Comparison of ENCODE assay signal across 13 mouse cellular contexts in genomic region chr14:47544286-47544685, GRCm38 (mm10).
"Had no signal": no experiment of that assay in that cellular context is flagged by ENCODE, and none has a peak within 500 bp of the region (broad histone marks: within the 10 kb centered on the region; RNA-seq: fewer than 3 reads in every experiment).

No protein-coding gene starts in this region.

- H3K9ac ChIP-seq: limb, embryonic 13.5 days; midbrain, embryonic 15.5 days; neural tube, embryonic 13.5 days had no signal

- DNase-seq: kidney, adult 18-20 months; kidney, postnatal 10 days; kidney, postnatal 4 days; left cerebral cortex, postnatal 4 days; lung, adult 18-20 months; right cerebral cortex, adult 18-20 months; right cerebral cortex, postnatal 25 days; thymus, postnatal 4 days had no signal

- H3K27me3 ChIP-seq: limb, embryonic 13.5 days; midbrain, embryonic 15.5 days; neural tube, embryonic 13.5 days had no signal

- H3K4me2 ChIP-seq: limb, embryonic 13.5 days; midbrain, embryonic 11.5 days; midbrain, embryonic 15.5 days; neural tube, embryonic 13.5 days had no signal

- ATAC-seq: midbrain, embryonic 15.5 days had no signal

- H3K4me3 ChIP-seq: layer of hippocampus, adult 2 months; limb, embryonic 13.5 days; midbrain, embryonic 15.5 days; neural tube, embryonic 13.5 days had no signal

- H3K9me3 ChIP-seq: limb, embryonic 13.5 days; midbrain, embryonic 15.5 days; neural tube, embryonic 13.5 days had no signal

- H3K27ac ChIP-seq: layer of hippocampus, adult 2 months; limb, embryonic 13.5 days; midbrain, embryonic 15.5 days; neural tube, embryonic 13.5 days had no signal

- H3K4me1 ChIP-seq: limb, embryonic 13.5 days; midbrain, embryonic 15.5 days; neural tube, embryonic 13.5 days had no signal
